Mouse (Mus musculus) mouse embryonic stem cell (cell line): Measurements from ENCODE around the gene Frmd5.

ENCODE experiments used
- in situ Hi-C, 2 experiments: fragments of 300-500 bp; cut with MboI; formaldehyde crosslinking; loops; 1 replicate in 1 of 2; 3 replicates in 1 of 2; pipeline ENCODE4 v1.14.3; 2019 to 2020; ENCODE audit warnings: low sequenced_read_pairs in 2 of 2, low pct_unique_long_range_greater_than_20kb in 1 of 2, mixed read lengths in 1 of 2; ENCODE audit not compliant: unreplicated experiment in 1 of 2

The Frmd5 gene

GRCm38 (mm10) chr2:121787767-121788166 is 19.1 kb downstream of the Frmd5 start:
- in situ Hi-C loops, result loop anchor here in 1 of 2 experiments (25.0 kb wide), 1 partner anchor 225 kb away; no protein-coding TSS in a partner anchor

- in situ Hi-C loops, result loop anchor here in 1 of 2 experiments (25.0 kb wide), 1 partner anchor 225 kb away; no protein-coding TSS in a partner anchor
These were observed 19.6 kb downstream of the Frmd5 start for GRCm38 (mm10) chr2:121787271-121787670.

GRCm38 (mm10) chr2:121776219-121776618 is 30.7 kb downstream of the Frmd5 start:
- in situ Hi-C loops, result loop anchor here in 1 of 2 experiments (25.0 kb wide), 1 partner anchor 214 kb away; no protein-coding TSS in a partner anchor

GRCm38 (mm10) chr2:121764851-121765250 is 42.0 kb downstream of the Frmd5 start:
- in situ Hi-C loops, result no loop called here

GRCm38 (mm10) chr2:121761861-121762260 is 45.0 kb downstream of the Frmd5 start:
- in situ Hi-C loops, result no loop called here

- in situ Hi-C loops, result no loop called here
These were observed 45.5 kb downstream of the Frmd5 start for GRCm38 (mm10) chr2:121761281-121761795.

- in situ Hi-C loops, result no loop called here
These were observed 46.2 kb downstream of the Frmd5 start for GRCm38 (mm10) chr2:121760646-121761045.

- in situ Hi-C loops, result no loop called here
These were observed 48.6 kb downstream of the Frmd5 start for GRCm38 (mm10) chr2:121758258-121758657.

GRCm38 (mm10) chr2:121756336-121756735 is 50.6 kb downstream of the Frmd5 start:
- in situ Hi-C loops, result no loop called here

GRCm38 (mm10) chr2:121755056-121755455 is 51.8 kb downstream of the Frmd5 start:
- in situ Hi-C loops, result no loop called here

GRCm38 (mm10) chr2:121750121-121750520 is 56.8 kb downstream of the Frmd5 start:
- in situ Hi-C loops, result no loop called here

- in situ Hi-C loops, result no loop called here
These were observed 65.7 kb downstream of the Frmd5 start for GRCm38 (mm10) chr2:121741151-121741550.

GRCm38 (mm10) chr2:121739410-121739809 is 67.5 kb downstream of the Frmd5 start:
- in situ Hi-C loops, result no loop called here

GRCm38 (mm10) chr2:121733426-121733825 is 73.5 kb downstream of the Frmd5 start:
- in situ Hi-C loops, result no loop called here

GRCm38 (mm10) chr2:121730486-121730885 is 76.4 kb downstream of the Frmd5 start:
- in situ Hi-C loops, result no loop called here

- in situ Hi-C loops, result no loop called here
These were observed 77.8 kb downstream of the Frmd5 start for GRCm38 (mm10) chr2:121728907-121729575.

- in situ Hi-C loops, result no loop called here
These were observed 82.0 kb downstream of the Frmd5 start for GRCm38 (mm10) chr2:121724866-121725265.

- in situ Hi-C loops, result no loop called here
These were observed 83.1 kb downstream of the Frmd5 start for GRCm38 (mm10) chr2:121723796-121724195.

GRCm38 (mm10) chr2:121719000-121719399 is 87.9 kb downstream of the Frmd5 start:
- in situ Hi-C loops, result no loop called here

- in situ Hi-C loops, result no loop called here
These were observed 89.8 kb downstream of the Frmd5 start for GRCm38 (mm10) chr2:121717133-121717532.
